Comparison of ENCODE assay signal across 21 mouse cellular contexts in the genomic region with DNA sequence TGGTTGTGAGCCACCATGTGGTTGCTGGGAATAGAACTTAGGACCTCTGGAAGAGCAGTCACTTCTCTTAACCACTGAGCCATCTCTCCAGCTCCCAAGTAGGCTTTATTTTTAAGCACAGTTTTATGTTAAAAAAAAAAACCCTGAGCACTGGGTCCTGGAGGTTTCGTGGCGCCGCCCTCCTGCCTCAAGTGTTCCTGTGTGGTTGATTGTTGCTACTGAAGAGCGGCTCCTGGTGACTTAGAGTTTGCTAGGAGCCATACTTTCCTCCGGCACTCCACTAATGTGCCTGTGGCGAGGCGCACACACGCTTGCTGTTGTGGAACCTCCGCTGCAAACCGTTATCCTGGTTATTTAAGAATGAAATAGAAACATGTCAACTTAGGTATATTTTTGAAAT. TPM values are rescaled to one million over a fixed set of nuclear protein-coding genes. Genes with fewer than 3 reads are reported as not detected.
A peak's percentile ranks its signal among the peaks of the same experiment; 100 is the strongest.
DNase-seq lines count a peak whose midpoint lies in the region; ATAC-seq and TF ChIP-seq lines count a peak whose summit lies in the region.
"Had no signal": no experiment of that assay in that cellular context is flagged by ENCODE, and none has a peak within 500 bp of the region (broad histone marks: within the 10 kb centered on the region; RNA-seq: fewer than 3 reads in every experiment).

No protein-coding gene starts in this region.

- no peak overlapping the region for H3K4me2 ChIP-seq in intestine, embryonic 14.5 days (ENCODE audit: low read length)
- no peak overlapping the region for H3K4me2 ChIP-seq in intestine, postnatal 0 days (replicated peaks; ENCODE audit: low read depth)
- H3K4me2 ChIP-seq in lung, embryonic 14.5 days = no peak overlapping the region
- no peak overlapping the region for H3K4me2 ChIP-seq in embryonic facial prominence, embryonic 14.5 days (ENCODE audit: low read depth, low read length)
- no peak overlapping the region for H3K4me2 ChIP-seq in stomach, embryonic 16.5 days (ENCODE audit: low read depth, low read length)
- no peak overlapping the region for H3K4me2 ChIP-seq in midbrain, embryonic 13.5 days (replicated peaks)
- H3K4me2 ChIP-seq: heart, embryonic 15.5 days; hindbrain, embryonic 14.5 days; midbrain, embryonic 12.5 days had no signal

- no peak for TF ChIP-seq POLR2A in lung, adult 2 months (IDR thresholded peaks at IDR 0.05; ENCODE audit: borderline replicate concordance, extremely low read depth, low read depth, low read length)

- H3K9me3 ChIP-seq in intestine, embryonic 14.5 days (ENCODE audit: control insufficient read depth, low read length) = no peaks in the 10 kb centered on the region
- H3K9me3 ChIP-seq in intestine, postnatal 0 days (ENCODE audit: control insufficient read depth) = no peaks in the 10 kb centered on the region
- H3K9me3 ChIP-seq in lung, embryonic 14.5 days (ENCODE audit: low read depth, low read length) = no peaks in the 10 kb centered on the region
- no peaks in the 10 kb centered on the region for H3K9me3 ChIP-seq in embryonic facial prominence, embryonic 14.5 days (ENCODE audit: control insufficient read depth, low read length)
- no peaks in the 10 kb centered on the region for H3K9me3 ChIP-seq in stomach, embryonic 16.5 days (replicated peaks; ENCODE audit: control insufficient read depth, low read length)
- H3K9me3 ChIP-seq in midbrain, embryonic 13.5 days = no peaks in the 10 kb centered on the region
- H3K9me3 ChIP-seq: forebrain, embryonic 10.5 days; G1E; heart, embryonic 15.5 days; midbrain, embryonic 12.5 days had no signal

- H3K9ac ChIP-seq in intestine, embryonic 14.5 days (ENCODE audit: low read length) = no peak overlapping the region
- no peak overlapping the region for H3K9ac ChIP-seq in intestine, postnatal 0 days (ENCODE audit: low read depth, low read length)
- no peak overlapping the region for H3K9ac ChIP-seq in lung, embryonic 14.5 days
- H3K9ac ChIP-seq in embryonic facial prominence, embryonic 14.5 days (ENCODE audit: low read depth, low read length) = no peak overlapping the region
- H3K9ac ChIP-seq in stomach, embryonic 16.5 days (ENCODE audit: low read length) = no peak overlapping the region
- H3K9ac ChIP-seq in midbrain, embryonic 13.5 days (replicated peaks) = no peak overlapping the region
- H3K9ac ChIP-seq: heart, embryonic 15.5 days; hindbrain, embryonic 14.5 days; midbrain, embryonic 12.5 days had no signal

- peaks cover 53% of the 10 kb centered on the region for H3K4me1 ChIP-seq in intestine, embryonic 14.5 days (replicated peaks; ENCODE audit: control insufficient read depth, insufficient read depth, low read length)
- H3K4me1 ChIP-seq in intestine, postnatal 0 days (replicated peaks; ENCODE audit: control insufficient read depth, insufficient read depth, low read length) = 0 out of 2 replicates have a peak, but pooled peaks cover 11% of the 10 kb centered on the region
- H3K4me1 ChIP-seq in lung, embryonic 14.5 days (ENCODE audit: insufficient read depth) = peaks cover 38% of the 10 kb centered on the region
- peaks cover 45% of the 10 kb centered on the region for H3K4me1 ChIP-seq in lung, adult 2 months (ENCODE audit: control insufficient read depth, insufficient read depth, low read length)
- H3K4me1 ChIP-seq in embryonic facial prominence, embryonic 14.5 days (ENCODE audit: control insufficient read depth, insufficient read depth, low read length) = peaks cover 57% of the 10 kb centered on the region
- peaks cover 63% of the 10 kb centered on the region for H3K4me1 ChIP-seq in stomach, embryonic 16.5 days (ENCODE audit: control insufficient read depth, insufficient read depth, low read length)
- H3K4me1 ChIP-seq in midbrain, embryonic 13.5 days (replicated peaks) = peaks cover 60% of the 10 kb centered on the region

- whole genome bisulfite sequencing in intestine, embryonic 14.5 days = 91% methylated on average over 10 of the region's 10 CpGs
- WGBS in intestine, postnatal 0 days = 96% methylated on average over 10 of the region's 10 CpGs
- WGBS in lung, embryonic 14.5 days = 89% methylated on average over 10 of the region's 10 CpGs
- WGBS in lung, adult 2 months = 75% methylated on average over 10 of the region's 10 CpGs
- WGBS in embryonic facial prominence, embryonic 14.5 days = 97% methylated on average over 10 of the region's 10 CpGs
- WGBS in stomach, embryonic 16.5 days = 92% methylated on average over 10 of the region's 10 CpGs
- WGBS in midbrain, embryonic 13.5 days = 96% methylated on average over 10 of the region's 10 CpGs

- H3K27ac ChIP-seq in intestine, embryonic 14.5 days (ENCODE audit: low read depth) = peak overlapping the region; percentile 68
- no peak overlapping the region for H3K27ac ChIP-seq in intestine, postnatal 0 days (ENCODE audit: low read depth, low read length)
- peak overlapping the region; percentile 30; the same call in 1 of the 2 replicates for H3K27ac ChIP-seq in lung, embryonic 14.5 days (ENCODE audit: low read depth)
- H3K27ac ChIP-seq in embryonic facial prominence, embryonic 14.5 days (replicated peaks; ENCODE audit: low read depth, low read length) = peak overlapping the region; percentile 66
- H3K27ac ChIP-seq in stomach, embryonic 16.5 days (ENCODE audit: low read length) = peak overlapping the region; percentile 85
- H3K27ac ChIP-seq in midbrain, embryonic 13.5 days = no peak overlapping the region
- H3K27ac ChIP-seq: midbrain, embryonic 12.5 days had no signal

- no peak for ATAC-seq in intestine, embryonic 14.5 days (replicated peaks; ENCODE audit: low FRiP score, low TSS enrichment, low read depth)
- ATAC-seq in intestine, postnatal 0 days = no peak
- ATAC-seq in lung, embryonic 14.5 days (ENCODE audit: insufficient read depth) = no peak
- no peak for ATAC-seq in embryonic facial prominence, embryonic 14.5 days (ENCODE audit: low read depth)
- ATAC-seq in stomach, embryonic 16.5 days (ENCODE audit: insufficient read depth, low FRiP score) = no peak
- no peak for ATAC-seq in midbrain, embryonic 13.5 days
- ATAC-seq: inflammation-experienced regulatory T-cells, adult 6 months had no signal

- no peaks in the 10 kb centered on the region for H3K36me3 ChIP-seq in intestine, embryonic 14.5 days (ENCODE audit: control insufficient read depth, insufficient read depth, low read length)
- peaks cover 7% of the 10 kb centered on the region for H3K36me3 ChIP-seq in intestine, postnatal 0 days (ENCODE audit: control insufficient read depth, insufficient read depth)
- peaks cover 17% of the 10 kb centered on the region; the same call in 1 of the 2 replicates for H3K36me3 ChIP-seq in lung, embryonic 14.5 days (ENCODE audit: insufficient read depth)
- H3K36me3 ChIP-seq in embryonic facial prominence, embryonic 14.5 days (ENCODE audit: control insufficient read depth, insufficient read depth, low read length) = no peaks in the 10 kb centered on the region
- no peaks in the 10 kb centered on the region for H3K36me3 ChIP-seq in stomach, embryonic 16.5 days (ENCODE audit: control insufficient read depth, insufficient read depth, low read length)
- peaks cover 18% of the 10 kb centered on the region; the same call in 1 of the 2 replicates for H3K36me3 ChIP-seq in midbrain, embryonic 13.5 days

- DNase-seq in intestine, embryonic 14.5 days (ENCODE audit: low spot score) = no peak
- no peak for DNase-seq in lung, embryonic 14.5 days
- DNase-seq in lung, adult 2 months = no peak
- DNase-seq in embryonic facial prominence, embryonic 14.5 days (ENCODE audit: low spot score) = no peak
- DNase-seq: adrenal gland, adult 2 months; B cell, adult 2 months; heart, postnatal 36 days; kidney, postnatal 4 days; layer of hippocampus, adult 9-11 months; thymus, postnatal 25 days had no signal

- H3K4me3 ChIP-seq in intestine, embryonic 14.5 days (ENCODE audit: low read depth, low read length) = no peak overlapping the region
- no peak overlapping the region for H3K4me3 ChIP-seq in intestine, postnatal 0 days (ENCODE audit: low read depth, low read length)
- H3K4me3 ChIP-seq in lung, embryonic 14.5 days (ENCODE audit: low read depth, low read length) = no peak overlapping the region
- H3K4me3 ChIP-seq in lung, adult 2 months (replicated peaks; ENCODE audit: extremely low read depth, low read depth, low read length) = no peak overlapping the region
- H3K4me3 ChIP-seq in embryonic facial prominence, embryonic 14.5 days (ENCODE audit: low read depth, low read length) = no peak overlapping the region
- H3K4me3 ChIP-seq in stomach, embryonic 16.5 days (replicated peaks; ENCODE audit: low read length) = no peak overlapping the region
- no peak overlapping the region for H3K4me3 ChIP-seq in midbrain, embryonic 13.5 days (replicated peaks)
- H3K4me3 ChIP-seq: forebrain, embryonic 10.5 days; heart, embryonic 15.5 days; left cerebral cortex, adult 2 months; midbrain, embryonic 12.5 days had no signal

- H3K27me3 ChIP-seq in intestine, embryonic 14.5 days (replicated peaks; ENCODE audit: control insufficient read depth, insufficient read depth, low read length) = no peaks in the 10 kb centered on the region
- H3K27me3 ChIP-seq in intestine, postnatal 0 days (replicated peaks; ENCODE audit: control insufficient read depth, insufficient read depth, low read length) = no peaks in the 10 kb centered on the region
- H3K27me3 ChIP-seq in lung, embryonic 14.5 days (ENCODE audit: insufficient read depth, low read length) = no peaks in the 10 kb centered on the region
- H3K27me3 ChIP-seq in embryonic facial prominence, embryonic 14.5 days (replicated peaks; ENCODE audit: control insufficient read depth, insufficient read depth, low read length) = no peaks in the 10 kb centered on the region
- no peaks in the 10 kb centered on the region for H3K27me3 ChIP-seq in stomach, embryonic 16.5 days (ENCODE audit: control insufficient read depth, insufficient read depth, low read length)
- H3K27me3 ChIP-seq in midbrain, embryonic 13.5 days = no peaks in the 10 kb centered on the region
- H3K27me3 ChIP-seq: CH12.LX; heart, embryonic 15.5 days; midbrain, embryonic 12.5 days had no signal

- no peak for TF ChIP-seq CTCF in intestine, postnatal 0 days (IDR thresholded peaks at IDR 0.05; ENCODE audit: low read depth)
- no peak for TF ChIP-seq CTCF in lung, embryonic 14.5 days (IDR thresholded peaks at IDR 0.05; ENCODE audit: low read depth)
- no peak for TF ChIP-seq CTCF in lung, adult 2 months (IDR thresholded peaks at IDR 0.05; ENCODE audit: insufficient read depth, low read length)

RNA-seq across cellular contexts. Expression of a gene that starts 16.5 kb away (rescaled TPM):
- polyA plus RNA-seq in intestine, embryonic 14.5 days (2014; fragmentation: Nextera tagmentation; extraction: Ambion mirVana) = 22.3 and 23.6 TPM in 2 replicates
- 22.8 and 23.9 TPM in 2 replicates for polyA plus RNA-seq in intestine, postnatal 0 days (2015; fragmentation: Nextera tagmentation; extraction: Ambion mirVana)
- 44.3 and 46.2 TPM in 2 replicates for polyA plus RNA-seq in lung, embryonic 14.5 days (2014; fragmentation: Nextera tagmentation; extraction: Ambion mirVana)
- 123 and 133 TPM in 2 replicates for polyA plus RNA-seq in lung, adult 2 months (2012; rRNA removed)
- polyA plus RNA-seq in embryonic facial prominence, embryonic 14.5 days (2014; fragmentation: Nextera tagmentation; extraction: Ambion mirVana) = 43.8 and 45.4 TPM in 2 replicates
- 61.7 and 62.5 TPM in 2 replicates for polyA plus RNA-seq in stomach, embryonic 16.5 days (2015; fragmentation: Nextera tagmentation; extraction: Ambion mirVana)
- polyA plus RNA-seq in midbrain, embryonic 13.5 days (2015; fragmentation: Nextera tagmentation; extraction: Ambion mirVana) = 62.4 and 67.0 TPM in 2 replicates

Comparison
In these comparisons a context has a peak if more than half of its experiments do, and no peak if none do; other contexts are left out.
1. H3K27ac ChIP-seq: peak in intestine, embryonic 14.5 days (single experiment), lung, embryonic 14.5 days (single experiment), embryonic facial prominence, embryonic 14.5 days (single experiment) and stomach, embryonic 16.5 days (single experiment); none in intestine, postnatal 0 days (single experiment) and midbrain, embryonic 13.5 days (single experiment).